Mouse (Mus musculus): ENCODE data around the gene Trim23. TPM values are rescaled to one million over a fixed set of nuclear protein-coding genes. Genes with fewer than 3 reads are reported as not detected.

Gene Trim23
- polyA plus RNA-seq (2014; fragmentation: Illumina TruSeq; extraction: RNeasy Lipid Tissue Mini Kit (QIAGEN cat#74804); ENCODE audit: low read depth, low replicate concordance): 71.4 TPM

DNA sequence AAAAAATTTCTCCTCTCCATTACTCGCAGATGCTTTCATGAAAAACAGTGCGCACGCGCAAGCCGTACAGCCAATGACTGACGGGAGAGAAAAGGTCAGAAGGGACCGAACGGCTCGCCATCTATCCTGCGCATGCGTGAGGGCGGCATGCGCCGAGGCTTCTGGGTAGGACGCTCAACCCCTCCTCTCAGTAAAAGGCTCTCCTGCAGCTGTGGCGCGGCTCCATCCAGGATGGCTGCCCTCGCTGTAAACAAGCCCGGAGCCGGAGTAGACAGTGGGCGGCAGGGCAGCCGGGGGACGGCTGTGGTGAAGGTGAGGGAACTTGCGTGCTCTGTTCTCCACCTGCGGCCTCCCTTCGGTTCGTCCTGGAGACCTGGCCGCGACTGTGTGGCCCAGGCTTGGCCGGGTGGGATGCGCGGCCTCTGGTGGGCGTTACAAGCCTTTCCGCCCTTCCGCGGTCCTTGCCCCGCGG, at the start of gene Trim23:
TSS of gene Trim23 (plus strand) at position 148 of the 472 bp plus-strand sequence.

DNA sequence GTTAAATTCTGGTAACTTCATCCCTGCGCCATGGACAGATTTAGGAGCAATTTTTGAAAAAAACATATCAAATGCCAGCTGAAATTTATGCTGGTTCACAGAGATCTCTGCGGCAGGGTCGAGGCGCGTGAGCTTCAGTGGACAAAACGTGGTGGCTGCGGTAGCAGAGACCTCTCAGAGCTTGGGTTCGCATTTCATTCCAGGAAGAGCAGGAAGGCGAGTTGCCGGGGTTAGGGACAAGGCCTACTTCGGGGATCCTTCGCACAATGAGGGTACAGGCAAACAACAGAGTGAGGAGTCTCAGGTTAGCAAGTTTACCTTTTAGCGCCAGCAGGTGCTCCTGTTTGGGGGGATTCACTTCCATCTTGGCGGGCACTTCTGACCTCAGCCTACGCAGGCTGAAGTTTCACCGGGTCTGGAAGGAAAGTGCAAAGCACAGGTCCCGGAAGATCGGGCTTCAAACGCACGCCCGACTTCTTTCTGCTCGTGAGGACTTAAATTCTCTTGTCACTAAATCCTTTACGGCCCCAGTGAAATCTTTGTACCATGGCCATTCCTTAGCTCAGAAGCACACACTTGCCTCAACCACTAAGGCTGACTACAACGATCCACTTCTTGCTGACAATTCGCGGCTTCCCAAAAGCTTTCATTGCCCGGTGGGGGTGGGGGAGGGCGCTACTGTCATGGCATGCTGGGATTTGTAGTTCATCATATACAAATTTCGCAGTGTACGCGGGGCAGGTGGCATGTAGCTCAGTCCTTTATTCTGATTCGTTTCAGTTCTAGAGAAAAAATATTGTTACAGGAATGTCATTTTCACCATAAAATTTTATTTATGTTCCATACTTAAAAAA, 574 bp upstream of the Trim23 start, which contains the start of gene Trappc13:
TSS of gene Trappc13 (minus strand) at position 674 of the 854 bp plus-strand sequence.

DNA sequence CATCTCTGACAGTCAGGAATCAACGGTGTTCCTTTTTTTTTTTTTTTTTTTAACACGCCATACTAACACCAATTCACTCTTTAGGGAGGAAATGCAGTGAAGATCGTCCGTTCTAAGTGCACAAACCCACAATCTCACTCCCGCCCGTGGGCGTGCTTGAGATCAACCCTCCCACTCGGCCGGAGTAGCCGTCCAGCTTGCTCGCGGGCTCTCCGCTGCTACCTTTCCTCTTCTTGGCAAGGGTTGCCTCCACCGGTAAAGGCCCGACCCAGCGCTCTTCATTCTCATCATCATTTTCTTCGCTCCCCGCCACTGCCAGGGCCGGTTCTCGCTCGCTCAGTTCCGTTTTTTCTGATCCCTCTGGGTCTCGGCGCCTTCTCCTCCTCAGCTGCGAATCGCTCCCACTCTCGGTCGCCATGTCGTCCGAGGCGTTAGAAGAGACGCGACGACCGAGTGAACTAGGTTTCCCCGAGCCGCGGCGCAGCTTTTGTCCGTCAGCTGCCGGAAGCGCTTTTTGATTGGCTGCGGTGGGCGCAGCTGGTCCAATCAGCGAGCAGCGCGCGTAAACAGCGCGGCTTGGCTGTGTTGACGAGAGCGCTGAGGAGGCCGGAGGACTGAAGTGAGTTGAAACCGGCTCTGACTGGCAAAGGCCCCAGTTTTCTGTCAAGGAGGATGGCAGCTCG, 49.9 kb downstream of the Trim23 start, which contains the start of the genes Cenpk and Ppwd1:
TSS of gene Cenpk (plus strand) at position 228 of the 683 bp plus-strand sequence.
TSS of gene Ppwd1 (minus strand) at position 460 of the 683 bp plus-strand sequence.

Other genes starting within 250 kb of the Trim23 start
- gene Nln, start 69.2 kb upstream of the Trim23 start, polyA plus RNA-seq (2014; fragmentation: Illumina TruSeq; extraction: RNeasy Lipid Tissue Mini Kit (QIAGEN cat#74804); ENCODE audit: low read depth, low replicate concordance): 58.9 TPM
- 3.8 TPM for gene Sgtb, start 69.1 kb upstream of the Trim23 start, polyA plus RNA-seq (2014; fragmentation: Illumina TruSeq; extraction: RNeasy Lipid Tissue Mini Kit (QIAGEN cat#74804); ENCODE audit: low read depth, low replicate concordance)
- gene Trappc13, start 328 bp upstream of the Trim23 start, polyA plus RNA-seq (2014; fragmentation: Illumina TruSeq; extraction: RNeasy Lipid Tissue Mini Kit (QIAGEN cat#74804); ENCODE audit: low read depth, low replicate concordance): 78.5 TPM
- gene Cenpk, start 49.8 kb downstream of the Trim23 start, polyA plus RNA-seq (2014; fragmentation: Illumina TruSeq; extraction: RNeasy Lipid Tissue Mini Kit (QIAGEN cat#74804); ENCODE audit: low read depth, low replicate concordance): 4.4 TPM
- 28.7 TPM for gene Ppwd1, start 50.0 kb downstream of the Trim23 start, polyA plus RNA-seq (2014; fragmentation: Illumina TruSeq; extraction: RNeasy Lipid Tissue Mini Kit (QIAGEN cat#74804); ENCODE audit: low read depth, low replicate concordance)
- 5.7 TPM for gene Adamts6, start 109.0 kb downstream of the Trim23 start, polyA plus RNA-seq (2014; fragmentation: Illumina TruSeq; extraction: RNeasy Lipid Tissue Mini Kit (QIAGEN cat#74804); ENCODE audit: low read depth, low replicate concordance)

Data from kidney, adult 10 weeks (tissue).